Mouse (Mus musculus) hindbrain, embryonic 14.5 days (tissue): Measurements from ENCODE around the gene Gm44790. TPM values are rescaled to one million over a fixed set of nuclear protein-coding genes. Genes with fewer than 3 reads are reported as not detected.

Experiments used
- ATAC-seq: fragments of 200-750 bp; cut with Nextera tagmentation; 2 replicates; pipeline ENCODE4 v1.8.0; 2017; ENCODE audit warnings: moderate number of reproducible peaks, mild to moderate bottlenecking, moderate TSS enrichment, moderate library complexity; ENCODE audit not compliant: low FRiP score
- DNase-seq: peaks from one replicate; pipeline ENCODE4 v3.0.0-alpha.2; 2015; ENCODE audit warnings: low spot score
- H3K27ac ChIP-seq: fragments of 300-500 bp; sonication (generic); 2 replicates; pipeline ENCODE4 v1.5.1; 2014; ENCODE audit warnings: mild to moderate bottlenecking, moderate library complexity
- H3K27me3 ChIP-seq: fragments of 300-500 bp; sonication (generic); 2 replicates; pipeline ENCODE4 v1.6.1; 2014; ENCODE audit warnings: mild to moderate bottlenecking, low read length, mixed read lengths; ENCODE audit not compliant: control insufficient read depth, insufficient read depth
- H3K36me3 ChIP-seq: fragments of 300-500 bp; sonication (generic); replicated peaks from 2 replicates; pipeline ENCODE4 v1.6.1; 2014; ENCODE audit not compliant: control insufficient read depth, insufficient read depth
- H3K4me1 ChIP-seq: fragments of 300-500 bp; sonication (generic); replicated peaks from 2 replicates; pipeline ENCODE4 v1.6.1; 2014; ENCODE audit warnings: antibody characterized with exemption, low read length, mixed read lengths; ENCODE audit not compliant: control insufficient read depth, insufficient read depth
- H3K4me2 ChIP-seq: fragments of 300-500 bp; sonication (generic); replicated peaks from 2 replicates; pipeline ENCODE4 v1.6.1; 2014; ENCODE audit warnings: mild to moderate bottlenecking, moderate library complexity
- H3K4me3 ChIP-seq: fragments of 300-500 bp; sonication (generic); replicated peaks from 2 replicates; pipeline ENCODE4 v1.5.1; 2014; ENCODE audit warnings: mild to moderate bottlenecking, low read length
- H3K9ac ChIP-seq: fragments of 300-500 bp; sonication (generic); 2 replicates; pipeline ENCODE4 v1.6.1; 2014
- H3K9me3 ChIP-seq: fragments of 300-500 bp; sonication (generic); 2 replicates; pipeline ENCODE4 v1.6.1; 2016; ENCODE audit warnings: low read length; ENCODE audit not compliant: control insufficient read depth
- WGBS: fragments of 180-500 bp; shearing (Covaris S2); extraction: QIAGEN DNeasy Blood & Tissue Kit; methylation state at CpG from one replicate; pipeline ENCODE4 v1.1.7; 2014; 5-methylcytosine and 5-hydroxymethylcytosine counted together
- polyA plus RNA-seq: library from polyadenylated mRNA; unstranded; fragments of >200 nt; fragmentation: Nextera tagmentation; extraction: Ambion mirVana; gene quantifications from 2 replicates; pipeline ENCODE4 v1.2.1, GENCODE M21; 2014

The Gm44790 gene
- polyA plus RNA-seq, 1 experiment from 2014 or later: not detected

GRCm38 (mm10) chr6:86402681-86403607, 23.5 kb upstream of the Gm44790 start:
- peak overlapping the region; percentile 88 for H3K4me3 ChIP-seq
- ATAC-seq (no peak), DNase-seq (no peak)
- H3K27ac ChIP-seq: no peak overlapping the region
- peak overlapping the region; percentile 81 for H3K4me2 ChIP-seq
- H3K9me3 ChIP-seq: no peaks in the 10 kb centered on the region
- H3K27me3 ChIP-seq: no peaks in the 10 kb centered on the region
- H3K36me3 ChIP-seq: peaks cover 13% of the 10 kb centered on the region
- WGBS: 42% methylated on average over 12 of the region's 12 CpGs
- peaks cover 17% of the 10 kb centered on the region for H3K4me1 ChIP-seq
- H3K9ac ChIP-seq: peak overlapping the region; percentile 100

- Histone ChIP-seq H3K9me3 (no peaks in the 10 kb centered on the region), H3K4me2 (peak overlapping the region; percentile 81), H3K27me3 (no peaks in the 10 kb centered on the region), H3K4me3 (peak overlapping the region; percentile 88), H3K4me1 (peaks cover 19% of the 10 kb centered on the region), H3K27ac (peak overlapping the region; percentile 100), H3K36me3 (peaks cover 18% of the 10 kb centered on the region), H3K9ac (peak overlapping the region; percentile 100)
- peak; percentile 78 for ATAC-seq
- DNase-seq: peak; percentile 97
- WGBS: under 1% methylated on average over 15 of the region's 15 CpGs
Observed at GRCm38 (mm10) chr6:86403728-86404099, 22.7 kb upstream of the Gm44790 start.

GRCm38 (mm10) chr6:86404100-86404861, 22.2 kb upstream of the Gm44790 start, which contains the start of gene Tia1:
TSS of gene Tia1 (plus strand) at chr6:86404219.
- ATAC-seq (peak; percentile 97), DNase-seq (peak; percentile 97)
- peak within 1 kb of the TSS; percentile 81 for H3K4me2 ChIP-seq
- H3K4me3 ChIP-seq: peak within 1 kb of the TSS; percentile 88
- H3K9me3 ChIP-seq: no peaks in the 10 kb centered on the region
- H3K4me1 ChIP-seq: peaks cover 19% of the 10 kb centered on the region
- H3K36me3 ChIP-seq: peaks cover 22% of the 10 kb centered on the region
- peak within 1 kb of the TSS; percentile 100 for H3K9ac ChIP-seq
- WGBS: under 1% methylated on average over 60 of the region's 62 CpGs
- peak within 1 kb of the TSS; percentile 100 for H3K27ac ChIP-seq
- no peaks in the 10 kb centered on the region for H3K27me3 ChIP-seq

- H3K9me3 ChIP-seq: no peaks in the 10 kb centered on the region
- H3K4me3 ChIP-seq: peak overlapping the region; percentile 88
- H3K9ac ChIP-seq: peak overlapping the region; percentile 100
- H3K36me3 ChIP-seq: peaks cover 28% of the 10 kb centered on the region
- under 1% methylated on average over 11 of the region's 11 CpGs for WGBS
- no peaks in the 10 kb centered on the region for H3K27me3 ChIP-seq
- DNase-seq: peak; percentile 46
- H3K4me2 ChIP-seq: peak overlapping the region; percentile 81
- H3K4me1 ChIP-seq: peaks cover 26% of the 10 kb centered on the region
- peak overlapping the region; percentile 100 for H3K27ac ChIP-seq
- no peak for ATAC-seq
Observed at GRCm38 (mm10) chr6:86404996-86405395, 21.5 kb upstream of the Gm44790 start.

GRCm38 (mm10) chr6:86406306-86406705, 20.2 kb upstream of the Gm44790 start:
- Histone ChIP-seq H3K4me2 (peak overlapping the region; percentile 81), H3K27me3 (no peaks in the 10 kb centered on the region), H3K36me3 (peaks cover 28% of the 10 kb centered on the region), H3K27ac (no peak overlapping the region), H3K4me1 (peaks cover 31% of the 10 kb centered on the region), H3K4me3 (peak overlapping the region; percentile 88), H3K9me3 (no peaks in the 10 kb centered on the region), H3K9ac (peak overlapping the region; percentile 100)
- no peak for ATAC-seq
- no peak for DNase-seq

- Histone ChIP-seq H3K36me3 (peaks cover 90% of the 10 kb centered on the region), H3K9me3 (no peaks in the 10 kb centered on the region), H3K9ac (no peak overlapping the region), H3K27ac (no peak overlapping the region), H3K4me2 (no peak overlapping the region), H3K4me3 (no peak overlapping the region), H3K4me1 (no peaks in the 10 kb centered on the region), H3K27me3 (no peaks in the 10 kb centered on the region)
- WGBS: 94% methylated on average over 6 of the region's 6 CpGs
- DNase-seq (no peak), ATAC-seq (no peak)
Observed at GRCm38 (mm10) chr6:86418711-86419110, 7.7 kb upstream of the Gm44790 start.

GRCm38 (mm10) chr6:86419239-86419638, 7.2 kb upstream of the Gm44790 start:
- Histone ChIP-seq H3K27ac (no peak overlapping the region), H3K9me3 (no peaks in the 10 kb centered on the region), H3K27me3 (no peaks in the 10 kb centered on the region), H3K4me1 (no peaks in the 10 kb centered on the region), H3K36me3 (peaks cover 88% of the 10 kb centered on the region), H3K4me2 (no peak overlapping the region), H3K9ac (no peak overlapping the region), H3K4me3 (no peak overlapping the region)
- ATAC-seq: no peak
- no peak for DNase-seq
- 92% methylated on average over 3 of the region's 3 CpGs for WGBS

- peaks cover 89% of the 10 kb centered on the region for H3K36me3 ChIP-seq
- ATAC-seq (no peak), DNase-seq (no peak)
- H3K27me3 ChIP-seq: no peaks in the 10 kb centered on the region
- H3K4me2 ChIP-seq: no peak overlapping the region
- H3K4me1 ChIP-seq: no peaks in the 10 kb centered on the region
- H3K9me3 ChIP-seq: no peaks in the 10 kb centered on the region
- no peak overlapping the region for H3K4me3 ChIP-seq
- 73% methylated on average over 6 of the region's 6 CpGs for WGBS
- H3K9ac ChIP-seq: no peak overlapping the region
- H3K27ac ChIP-seq: no peak overlapping the region
Observed at GRCm38 (mm10) chr6:86420491-86420890, 6.0 kb upstream of the Gm44790 start.

GRCm38 (mm10) chr6:86431531-86431930, 5.1 kb downstream of the Gm44790 start:
- H3K9me3 ChIP-seq: no peaks in the 10 kb centered on the region
- DNase-seq: no peak
- H3K9ac ChIP-seq: no peak overlapping the region
- H3K36me3 ChIP-seq: peaks cover 96% of the 10 kb centered on the region
- no peak overlapping the region for H3K4me2 ChIP-seq
- no peak overlapping the region for H3K4me3 ChIP-seq
- WGBS: 97% methylated on average over 3 of the region's 3 CpGs
- no peaks in the 10 kb centered on the region for H3K4me1 ChIP-seq
- no peaks in the 10 kb centered on the region for H3K27me3 ChIP-seq
- H3K27ac ChIP-seq: no peak overlapping the region
- no peak for ATAC-seq
